Mouse (Mus musculus) MN1 (cell line): ENCODE data around the gene Map3k12.
A peak's percentile ranks its signal among the peaks of the same experiment; 100 is the strongest.

Source experiments
- DNase-seq: peaks from one replicate; pipeline ENCODE4 v3.0.0-alpha.2; 2016; ENCODE audit warnings: low spot score

Map3k12 gene

GRCm38 (mm10) chr15:102459381-102459780 lies 57.5 kb downstream of the Map3k12 start:
- DNase-seq, result no peak

GRCm38 (mm10) chr15:102458904-102459317 lies 58.0 kb downstream of the Map3k12 start, which contains the start of gene Prr13:
Gene Prr13 (plus strand): TSS chr15:102459028.
- peak; percentile 100 for DNase-seq

- DNase-seq, result no peak
These were observed 58.7 kb downstream of the Map3k12 start for GRCm38 (mm10) chr15:102458050-102458736.

GRCm38 (mm10) chr15:102455993-102456392 lies 60.9 kb downstream of the Map3k12 start:
- DNase-seq, result no peak

GRCm38 (mm10) chr15:102451666-102452430 lies 65.0 kb downstream of the Map3k12 start:
- peak; percentile 87 for DNase-seq

GRCm38 (mm10) chr15:102450928-102451327 lies 65.9 kb downstream of the Map3k12 start:
- peak; percentile 88 for DNase-seq

GRCm38 (mm10) chr15:102449366-102449765 lies 67.5 kb downstream of the Map3k12 start:
- no peak for DNase-seq
